Mouse (Mus musculus) hindbrain, embryonic 13.5 days (tissue): ENCODE data around the gene 2410137M14Rik. TPM values are rescaled to one million over a fixed set of nuclear protein-coding genes. Genes with fewer than 3 reads are reported as not detected.

Source experiments
- ATAC-seq: fragments of 200-750 bp; cut with Nextera tagmentation; 2 replicates; pipeline ENCODE4 v1.8.0; 2017; ENCODE audit warnings: moderate TSS enrichment; ENCODE audit not compliant: low FRiP score
- H3K27ac ChIP-seq: fragments of 300-500 bp; sonication (generic); 2 replicates; pipeline ENCODE4 v1.5.1; 2015; ENCODE audit warnings: inconsistent platforms, mild to moderate bottlenecking, moderate library complexity
- H3K27me3 ChIP-seq: fragments of 300-500 bp; sonication (generic); 2 replicates; pipeline ENCODE4 v1.6.1; 2015; ENCODE audit warnings: mild to moderate bottlenecking, inconsistent platforms
- H3K36me3 ChIP-seq: fragments of 300-500 bp; sonication (generic); 2 replicates; pipeline ENCODE4 v1.6.1; 2015; ENCODE audit warnings: mild to moderate bottlenecking, inconsistent platforms
- H3K4me1 ChIP-seq: fragments of 300-500 bp; sonication (generic); replicated peaks from 2 replicates; pipeline ENCODE4 v1.6.1; 2015; ENCODE audit warnings: inconsistent platforms
- H3K4me2 ChIP-seq: fragments of 300-500 bp; sonication (generic); 2 replicates; pipeline ENCODE4 v1.6.1; 2015; ENCODE audit warnings: inconsistent platforms, mild to moderate bottlenecking, moderate library complexity
- H3K4me3 ChIP-seq: fragments of 300-500 bp; sonication (generic); 2 replicates; pipeline ENCODE4 v1.5.1; 2015; ENCODE audit warnings: mild to moderate bottlenecking, inconsistent platforms
- H3K9ac ChIP-seq: fragments of 300-500 bp; sonication (generic); 2 replicates; pipeline ENCODE4 v1.6.1; 2015; ENCODE audit warnings: mild to moderate bottlenecking, inconsistent platforms
- H3K9me3 ChIP-seq: fragments of 300-500 bp; sonication (generic); 2 replicates; pipeline ENCODE4 v1.6.1; 2016; ENCODE audit warnings: inconsistent platforms
- WGBS: fragments of 180-500 bp; shearing (Covaris S2); methylation state at CpG from one replicate; pipeline ENCODE4 v1.1.7; 2015; 5-methylcytosine and 5-hydroxymethylcytosine counted together
- polyA plus RNA-seq: library from polyadenylated mRNA; unstranded; fragments of >200 nt; fragmentation: Nextera tagmentation; extraction: Ambion mirVana; gene quantifications from 2 replicates; pipeline ENCODE4 v1.2.1, GENCODE M21; 2015

2410137M14Rik gene
- polyA plus RNA-seq, 1 experiment from 2014 or later: not detected

DNA sequence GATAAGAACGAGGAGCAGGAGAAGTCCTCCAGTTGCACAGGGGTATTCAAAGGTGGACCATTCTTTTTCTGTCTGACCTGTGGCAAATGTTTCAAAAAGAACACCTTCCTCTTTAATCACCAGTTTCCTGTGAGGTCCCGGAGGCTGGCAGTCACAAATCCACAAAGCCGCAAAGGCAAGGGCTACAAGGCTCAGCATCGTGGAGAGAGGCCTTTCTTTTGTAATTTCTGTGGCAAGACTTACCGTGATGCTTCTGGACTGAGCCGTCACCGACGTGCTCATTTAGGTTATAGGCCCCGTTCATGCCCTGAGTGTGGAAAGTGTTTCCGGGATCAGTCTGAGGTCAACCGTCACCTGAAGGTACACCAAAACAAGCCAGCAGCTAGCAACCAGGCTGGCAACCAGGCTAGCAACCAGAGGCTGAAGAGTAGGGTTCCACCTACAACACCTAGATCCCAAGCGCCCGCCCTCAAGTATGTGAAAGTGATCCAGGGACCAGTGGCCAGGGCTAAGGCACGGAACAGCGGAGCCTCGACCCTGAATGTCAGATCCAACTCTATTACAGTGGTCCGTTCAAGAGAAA lies 28.5 kb upstream of the 2410137M14Rik start:
- Histone ChIP-seq H3K27ac (no peak overlapping the region), H3K4me1 (peaks cover 33% of the 10 kb centered on the region), H3K4me2 (no peak overlapping the region), H3K4me3 (no peak overlapping the region), H3K27me3 (no peaks in the 10 kb centered on the region), H3K9me3 (no peaks in the 10 kb centered on the region), H3K9ac (no peak overlapping the region), H3K36me3 (peaks cover 72% of the 10 kb centered on the region)
- no peak for ATAC-seq
- 93% methylated on average over 17 of the region's 17 CpGs for WGBS

DNA sequence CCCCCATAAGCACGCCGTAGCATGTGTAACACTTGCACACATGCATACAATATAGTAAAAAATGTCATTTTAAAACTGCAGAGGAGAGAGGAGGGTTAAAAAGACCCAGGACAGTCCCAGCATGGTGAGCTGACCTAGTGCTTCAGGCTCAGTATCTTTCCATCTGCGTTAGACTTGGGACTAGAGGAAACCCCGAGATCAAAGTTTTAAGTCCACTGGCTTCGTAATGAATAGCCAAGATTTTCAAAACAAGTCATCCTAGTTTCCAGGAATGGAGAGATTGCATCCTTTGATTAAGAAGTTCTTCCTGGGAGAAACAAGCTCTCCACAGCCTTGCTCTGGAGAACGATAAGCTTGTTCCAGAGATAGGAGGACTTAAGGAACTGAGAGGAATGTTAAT lies 27.1 kb upstream of the 2410137M14Rik start:
- ATAC-seq: no peak
- no peak overlapping the region for H3K4me3 ChIP-seq
- H3K27me3 ChIP-seq: no peaks in the 10 kb centered on the region
- H3K4me1 ChIP-seq: peaks cover 46% of the 10 kb centered on the region
- H3K9ac ChIP-seq: no peak overlapping the region
- H3K27ac ChIP-seq: no peak overlapping the region
- H3K4me2 ChIP-seq: no peak overlapping the region
- peaks cover 70% of the 10 kb centered on the region for H3K36me3 ChIP-seq
- 92% methylated on average over 6 of the region's 6 CpGs for WGBS
- no peaks in the 10 kb centered on the region for H3K9me3 ChIP-seq

DNA sequence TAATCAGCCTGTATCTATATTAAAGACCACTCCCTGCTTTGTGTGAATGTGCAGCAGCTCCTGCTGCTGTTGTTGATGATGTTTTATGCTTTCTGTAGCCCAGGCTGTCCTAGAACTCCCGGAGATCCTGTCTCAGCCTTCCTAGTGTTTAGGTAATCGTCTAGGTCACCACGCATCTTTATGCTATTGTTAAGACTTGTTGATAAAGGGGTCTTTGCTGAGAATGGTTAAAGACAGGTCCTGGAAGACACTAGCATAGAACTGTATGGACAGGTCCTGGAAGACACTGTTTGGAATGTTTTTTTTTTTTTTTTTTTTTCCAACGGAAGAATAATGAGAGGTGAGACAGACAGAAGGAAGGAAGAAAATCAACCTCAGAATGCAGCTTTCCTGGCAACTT lies 22.3 kb upstream of the 2410137M14Rik start:
- peak overlapping the region; percentile 86 for H3K4me3 ChIP-seq
- H3K27ac ChIP-seq: peak overlapping the region; percentile 98
- no peaks in the 10 kb centered on the region for H3K27me3 ChIP-seq
- H3K9ac ChIP-seq: peak overlapping the region; percentile 96
- 22% methylated on average over 4 of the region's 4 CpGs for WGBS
- H3K4me1 ChIP-seq: peaks cover 28% of the 10 kb centered on the region
- peak; percentile 2; the same call in 1 of the 2 replicates for ATAC-seq
- no peaks in the 10 kb centered on the region for H3K9me3 ChIP-seq
- peaks cover 36% of the 10 kb centered on the region for H3K36me3 ChIP-seq
- peak overlapping the region; percentile 66 for H3K4me2 ChIP-seq

- H3K9ac ChIP-seq: peak overlapping the region; percentile 96
- H3K4me1 ChIP-seq: peaks cover 23% of the 10 kb centered on the region
- H3K4me3 ChIP-seq: peak overlapping the region; percentile 86
- H3K27me3 ChIP-seq: no peaks in the 10 kb centered on the region
- no peaks in the 10 kb centered on the region for H3K9me3 ChIP-seq
- H3K4me2 ChIP-seq: peak overlapping the region; percentile 66
- ATAC-seq: peak; percentile 87
- WGBS: under 1% methylated on average over 49 of the region's 49 CpGs
- peak overlapping the region; percentile 98 for H3K27ac ChIP-seq
- peaks cover 28% of the 10 kb centered on the region for H3K36me3 ChIP-seq
Observed at GRCm38 (mm10) chr17:37002364-37003330, 21.6 kb upstream of the 2410137M14Rik start.

GRCm38 (mm10) chr17:37000863-37001262 lies 19.8 kb upstream of the 2410137M14Rik start, which contains the start of gene Zfp57:
Zfp57 (plus strand) TSS chr17:37001163.
- no peak for ATAC-seq
- H3K36me3 ChIP-seq: peaks cover 12% of the 10 kb centered on the region
- H3K9me3 ChIP-seq: no peaks in the 10 kb centered on the region
- H3K4me2 ChIP-seq: peak within 1 kb of the TSS; percentile 66
- peak within 1 kb of the TSS; percentile 98; the same call in 1 of the 2 replicates for H3K27ac ChIP-seq
- peak within 1 kb of the TSS; percentile 39; the same call in 1 of the 2 replicates for H3K9ac ChIP-seq
- H3K4me1 ChIP-seq: peaks cover 20% of the 10 kb centered on the region
- no peaks in the 10 kb centered on the region for H3K27me3 ChIP-seq
- 97% methylated on average over 7 of the region's 7 CpGs for WGBS
- H3K4me3 ChIP-seq: peak within 1 kb of the TSS; percentile 86

DNA sequence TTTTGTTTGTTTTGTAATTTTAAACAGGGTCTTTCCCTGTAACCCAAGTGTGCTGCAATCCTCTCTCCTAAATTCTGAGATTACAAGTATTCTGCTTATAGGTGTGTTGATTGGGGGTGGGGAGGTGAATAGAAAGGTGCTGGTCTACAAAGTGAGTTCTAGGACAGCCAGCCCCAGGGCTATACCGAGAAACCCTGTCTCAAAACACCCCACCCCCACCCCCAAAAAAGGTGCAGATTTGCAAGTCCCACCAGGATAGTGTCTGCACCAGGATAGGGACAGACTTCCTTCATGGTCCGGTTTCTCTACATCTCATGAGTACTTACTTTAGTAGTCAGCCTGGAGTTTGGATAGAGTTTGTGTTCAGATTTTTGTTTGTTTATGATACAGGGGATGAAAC lies 17.4 kb upstream of the 2410137M14Rik start:
- no peak for ATAC-seq
- 75% methylated on average over 2 of the region's 2 CpGs for WGBS
- H3K9me3 ChIP-seq: no peaks in the 10 kb centered on the region
- no peak overlapping the region for H3K9ac ChIP-seq
- H3K4me3 ChIP-seq: no peak overlapping the region
- no peak overlapping the region for H3K27ac ChIP-seq
- no peaks in the 10 kb centered on the region for H3K36me3 ChIP-seq
- H3K27me3 ChIP-seq: no peaks in the 10 kb centered on the region
- H3K4me1 ChIP-seq: 0 out of 2 replicates have a peak, but pooled peaks cover 2% of the 10 kb centered on the region
- no peak overlapping the region for H3K4me2 ChIP-seq

DNA sequence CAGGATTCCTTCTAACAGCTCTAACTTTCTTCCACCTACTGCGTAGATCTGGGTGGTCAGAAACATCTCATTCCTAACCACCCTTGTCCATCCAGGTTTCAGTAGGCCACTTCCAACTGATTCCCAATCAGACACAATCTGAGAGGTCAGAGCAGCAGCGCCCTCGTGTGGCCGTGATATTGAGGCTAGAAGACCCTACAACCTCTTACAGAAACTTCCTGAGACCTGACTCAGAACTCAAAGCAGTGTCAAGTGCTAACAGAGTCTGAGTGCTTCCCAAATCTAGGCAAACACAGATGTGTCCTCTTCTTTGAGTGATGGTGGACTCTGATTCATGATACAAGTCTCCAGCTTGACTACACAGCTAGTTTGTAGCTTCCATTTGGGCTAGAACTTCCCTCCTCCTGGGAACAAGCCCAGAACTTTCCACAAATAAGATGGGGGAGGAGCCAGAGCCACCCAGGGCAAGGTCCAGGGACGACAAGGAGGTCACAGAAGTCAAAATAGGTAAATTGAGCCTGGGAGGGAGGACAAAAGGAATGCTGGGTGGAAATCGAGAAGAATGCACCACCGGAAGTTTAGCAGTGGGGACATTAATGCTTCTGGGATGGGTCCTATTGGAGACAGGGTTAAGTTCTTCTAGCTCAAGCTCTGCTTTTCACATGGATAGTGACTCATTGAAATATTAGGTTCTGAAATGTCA lies 16.1 kb upstream of the 2410137M14Rik start:
- no peak overlapping the region for H3K4me2 ChIP-seq
- no peaks in the 10 kb centered on the region for H3K4me1 ChIP-seq
- no peaks in the 10 kb centered on the region for H3K36me3 ChIP-seq
- no peak overlapping the region for H3K9ac ChIP-seq
- H3K9me3 ChIP-seq: no peaks in the 10 kb centered on the region
- no peaks in the 10 kb centered on the region for H3K27me3 ChIP-seq
- peak; percentile 65; the same call in 1 of the 2 replicates for ATAC-seq
- no peak overlapping the region for H3K4me3 ChIP-seq
- WGBS: 35% methylated on average over 7 of the region's 7 CpGs
- H3K27ac ChIP-seq: no peak overlapping the region

GRCm38 (mm10) chr17:36995448-36995847 lies 14.4 kb upstream of the 2410137M14Rik start:
- no peak for ATAC-seq
- no peak overlapping the region for H3K4me2 ChIP-seq
- no peaks in the 10 kb centered on the region for H3K9me3 ChIP-seq
- no peak overlapping the region for H3K9ac ChIP-seq
- no peaks in the 10 kb centered on the region for H3K36me3 ChIP-seq
- no peak overlapping the region for H3K27ac ChIP-seq
- H3K4me1 ChIP-seq: no peaks in the 10 kb centered on the region
- no peak overlapping the region for H3K4me3 ChIP-seq
- peaks cover 7% of the 10 kb centered on the region; the same call in 1 of the 2 replicates for H3K27me3 ChIP-seq
- WGBS: 51% methylated on average over 3 of the region's 3 CpGs

DNA sequence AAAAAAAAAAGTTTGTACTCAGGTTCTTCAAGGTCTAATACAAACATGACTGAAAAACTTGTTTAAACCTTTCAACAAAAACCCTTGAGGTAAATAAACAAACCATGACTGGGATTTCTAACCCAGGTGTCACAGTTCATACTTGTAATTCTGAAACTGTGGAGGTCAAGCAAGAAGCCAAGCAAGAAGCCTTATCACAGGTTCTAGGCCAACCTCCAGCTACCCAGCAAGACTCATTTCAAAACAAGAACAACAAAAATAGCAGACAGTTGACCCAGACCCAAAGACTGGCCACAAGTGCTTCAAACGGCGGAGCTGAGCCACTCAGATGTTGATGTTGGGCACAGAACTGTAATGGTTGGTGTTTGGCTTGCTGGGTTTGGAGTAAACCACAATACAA lies 13.5 kb upstream of the 2410137M14Rik start:
- no peaks in the 10 kb centered on the region for H3K4me1 ChIP-seq
- H3K4me2 ChIP-seq: no peak overlapping the region
- H3K36me3 ChIP-seq: no peaks in the 10 kb centered on the region
- no peak overlapping the region for H3K4me3 ChIP-seq
- H3K9ac ChIP-seq: no peak overlapping the region
- peaks cover 11% of the 10 kb centered on the region for H3K27me3 ChIP-seq
- H3K9me3 ChIP-seq: no peaks in the 10 kb centered on the region
- no peak overlapping the region for H3K27ac ChIP-seq
- ATAC-seq: no peak
- WGBS: 90% methylated on average over 2 of the region's 2 CpGs

- Histone ChIP-seq H3K9me3 (no peaks in the 10 kb centered on the region), H3K4me1 (no peaks in the 10 kb centered on the region), H3K27ac (no peak overlapping the region), H3K9ac (no peak overlapping the region), H3K4me3 (no peak overlapping the region), H3K27me3 (peaks cover 17% of the 10 kb centered on the region), H3K4me2 (no peak overlapping the region), H3K36me3 (no peaks in the 10 kb centered on the region)
- no peak for ATAC-seq
- 91% methylated on average over 4 of the region's 4 CpGs for WGBS
Observed at GRCm38 (mm10) chr17:36993770-36994325, 12.8 kb upstream of the 2410137M14Rik start.

- Histone ChIP-seq H3K36me3 (no peaks in the 10 kb centered on the region), H3K4me3 (no peak overlapping the region), H3K9me3 (no peaks in the 10 kb centered on the region), H3K27me3 (peaks cover 31% of the 10 kb centered on the region), H3K4me1 (no peaks in the 10 kb centered on the region; the same call in 1 of the 2 replicates), H3K27ac (no peak overlapping the region), H3K4me2 (no peak overlapping the region), H3K9ac (no peak overlapping the region)
- ATAC-seq: no peak
- WGBS: 78% methylated on average over 3 of the region's 3 CpGs
Observed at GRCm38 (mm10) chr17:36992336-36993104, 11.5 kb upstream of the 2410137M14Rik start.
